Mouse (Mus musculus) stomach, embryonic 14.5 days (tissue): ENCODE results near the gene Fbxo40. TPM values are rescaled to one million over a fixed set of nuclear protein-coding genes. Genes with fewer than 3 reads are reported as not detected.

Source experiments
- ATAC-seq: fragments of 200-750 bp; cut with Nextera tagmentation; 2 replicates; pipeline ENCODE4 v1.8.0; 2017; ENCODE audit warnings: low read depth, moderate TSS enrichment; ENCODE audit not compliant: insufficient number of reproducible peaks, insufficient read depth, low FRiP score
- H3K27ac ChIP-seq: fragments of 300-500 bp; sonication (generic); 2 replicates; pipeline ENCODE4 v1.5.1; 2014; ENCODE audit warnings: mild to moderate bottlenecking, low read length, moderate library complexity, mixed read lengths
- H3K27me3 ChIP-seq: fragments of 300-500 bp; sonication (generic); 2 replicates; pipeline ENCODE4 v1.6.1; 2014; ENCODE audit warnings: low read length, control low read depth, mixed read lengths; ENCODE audit not compliant: control insufficient read depth, insufficient read depth
- H3K36me3 ChIP-seq: fragments of 300-500 bp; sonication (generic); 2 replicates; pipeline ENCODE4 v1.6.1; 2014; ENCODE audit warnings: mild to moderate bottlenecking, control low read depth, low read length, moderate library complexity, mixed read lengths; ENCODE audit not compliant: control insufficient read depth, insufficient read depth
- H3K4me1 ChIP-seq: fragments of 300-500 bp; sonication (generic); 2 replicates; pipeline ENCODE4 v1.6.1; 2014; ENCODE audit warnings: low read length, control low read depth, mixed read lengths; ENCODE audit not compliant: control insufficient read depth, insufficient read depth
- H3K4me2 ChIP-seq: fragments of 300-500 bp; sonication (generic); replicated peaks from 2 replicates; pipeline ENCODE4 v1.6.1; 2014; ENCODE audit warnings: low read depth, low read length, control low read depth
- H3K4me3 ChIP-seq: fragments of 300-500 bp; sonication (generic); 2 replicates; pipeline ENCODE4 v1.5.1; 2014; ENCODE audit warnings: low read depth, low read length, control low read depth
- H3K9ac ChIP-seq: fragments of 300-500 bp; sonication (generic); replicated peaks from 2 replicates; pipeline ENCODE4 v1.6.1; 2014; ENCODE audit warnings: low read depth, mild to moderate bottlenecking, control low read depth, low read length, moderate library complexity, mixed read lengths
- H3K9me3 ChIP-seq: fragments of 300-500 bp; sonication (generic); 2 replicates; pipeline ENCODE4 v1.6.1; 2016; ENCODE audit warnings: low read depth, low read length, control low read depth; ENCODE audit not compliant: control insufficient read depth
- WGBS: fragments of 180-500 bp; shearing (Covaris S2); extraction: QIAGEN DNeasy Blood & Tissue Kit; methylation state at CpG from one replicate; pipeline ENCODE4 v1.1.7; 2014; 5-methylcytosine and 5-hydroxymethylcytosine counted together
- polyA plus RNA-seq: library from polyadenylated mRNA; unstranded; fragments of >200 nt; fragmentation: Nextera tagmentation; extraction: Ambion mirVana; gene quantifications from 2 replicates; pipeline ENCODE4 v1.2.1, GENCODE M21; 2014

Fbxo40 gene
- polyA plus RNA-seq, 1 experiment from 2014 or later = not detected

DNA sequence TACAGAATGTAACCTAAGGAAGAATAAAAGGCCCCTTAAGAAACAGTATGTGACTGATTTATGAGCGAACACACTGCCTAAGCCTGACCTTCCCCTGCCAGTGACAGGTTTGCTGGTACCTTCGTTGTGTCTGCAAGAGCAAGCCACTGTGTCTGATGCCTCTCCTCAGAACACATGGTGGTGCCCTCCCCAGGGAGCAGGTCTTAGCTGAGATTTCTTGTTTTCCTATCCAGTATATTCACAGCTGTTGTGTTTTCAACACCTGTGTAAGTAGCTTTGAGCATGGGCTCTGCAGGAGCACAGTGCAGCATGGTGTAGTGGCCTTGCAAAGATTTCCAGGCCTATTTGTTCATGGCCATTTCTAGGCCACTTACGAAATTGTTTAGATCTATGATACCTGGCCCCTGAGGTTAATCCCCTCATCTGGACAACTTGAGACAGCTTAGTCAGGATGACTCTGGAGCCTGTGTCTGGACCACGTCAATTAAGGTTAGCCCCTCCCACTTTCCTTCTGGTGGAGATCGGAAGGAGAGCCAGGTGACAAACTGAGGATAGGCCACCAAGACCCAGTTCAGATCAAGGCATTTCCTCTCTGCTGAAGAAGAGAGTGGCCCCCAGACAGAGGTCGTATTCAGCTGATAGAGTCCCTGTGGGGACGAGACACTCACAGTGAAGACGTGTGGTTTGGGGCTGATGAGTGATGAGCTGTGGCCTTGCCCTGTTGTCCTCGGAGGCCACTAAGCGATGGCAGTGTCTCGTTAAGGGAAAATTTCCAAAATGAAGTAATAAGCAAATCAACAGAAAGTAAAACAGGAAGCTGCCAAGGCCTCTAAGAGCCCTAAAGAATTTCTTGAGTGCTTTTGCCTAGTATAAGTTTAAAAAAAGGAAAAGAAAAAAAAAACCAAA, 59.8 kb downstream of the Fbxo40 start:
- Histone ChIP-seq H3K27me3 (no peaks in the 10 kb centered on the region), H3K4me1 (no peaks in the 10 kb centered on the region), H3K4me3 (no peak overlapping the region), H3K9me3 (no peaks in the 10 kb centered on the region), H3K9ac (no peak overlapping the region), H3K27ac (no peak overlapping the region), H3K36me3 (peaks cover 43% of the 10 kb centered on the region), H3K4me2 (no peak overlapping the region)
- no peak for ATAC-seq
- 61% methylated on average over 11 of the region's 11 CpGs for WGBS

GRCm38 (mm10) chr16:36929216-36929615, 61.1 kb downstream of the Fbxo40 start:
- Histone ChIP-seq H3K9ac (no peak overlapping the region), H3K27me3 (no peaks in the 10 kb centered on the region), H3K36me3 (peaks cover 55% of the 10 kb centered on the region), H3K4me2 (no peak overlapping the region), H3K4me1 (no peaks in the 10 kb centered on the region), H3K9me3 (no peaks in the 10 kb centered on the region), H3K27ac (no peak overlapping the region), H3K4me3 (no peak overlapping the region)
- no peak for ATAC-seq
- WGBS = 94% methylated on average over 7 of the region's 7 CpGs

DNA sequence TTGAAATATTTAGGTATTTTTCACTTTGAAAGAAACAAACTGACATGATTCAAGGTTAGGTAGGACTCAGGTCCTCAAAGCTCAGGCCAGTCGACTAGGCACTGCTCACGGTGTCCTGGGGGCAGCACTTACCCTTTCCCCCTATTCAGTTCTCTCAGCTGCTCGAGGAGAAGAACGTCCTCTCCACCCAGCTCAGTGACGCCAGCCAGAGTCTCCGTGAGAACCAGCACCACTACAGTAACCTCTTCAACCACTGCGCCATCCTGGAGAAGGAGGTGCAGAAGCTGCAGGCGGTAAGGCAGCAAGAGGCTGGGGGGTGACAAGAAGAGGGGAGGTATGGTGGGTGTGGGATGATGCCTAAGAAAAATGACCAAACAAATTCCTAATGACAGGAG, 62.2 kb downstream of the Fbxo40 start:
- no peak for ATAC-seq
- Histone ChIP-seq H3K4me3 (no peak overlapping the region), H3K27me3 (no peaks in the 10 kb centered on the region), H3K9ac (no peak overlapping the region), H3K27ac (no peak overlapping the region), H3K36me3 (peaks cover 56% of the 10 kb centered on the region), H3K9me3 (no peaks in the 10 kb centered on the region), H3K4me2 (no peak overlapping the region), H3K4me1 (no peaks in the 10 kb centered on the region)
- 93% methylated on average over 8 of the region's 8 CpGs for WGBS

- H3K9ac ChIP-seq = no peak overlapping the region
- H3K4me3 ChIP-seq = no peak overlapping the region
- no peak overlapping the region for H3K27ac ChIP-seq
- H3K4me1 ChIP-seq = no peaks in the 10 kb centered on the region
- no peak overlapping the region for H3K4me2 ChIP-seq
- peaks cover 54% of the 10 kb centered on the region for H3K36me3 ChIP-seq
- no peak for ATAC-seq
- WGBS = 87% methylated on average over 10 of the region's 10 CpGs
- H3K27me3 ChIP-seq = no peaks in the 10 kb centered on the region
- H3K9me3 ChIP-seq = no peaks in the 10 kb centered on the region
Observed at GRCm38 (mm10) chr16:36927495-36928105, 62.7 kb downstream of the Fbxo40 start.

GRCm38 (mm10) chr16:36926514-36927447, 63.5 kb downstream of the Fbxo40 start:
- Histone ChIP-seq H3K9me3 (no peaks in the 10 kb centered on the region), H3K4me1 (no peaks in the 10 kb centered on the region), H3K4me2 (no peak overlapping the region), H3K9ac (no peak overlapping the region), H3K27me3 (no peaks in the 10 kb centered on the region), H3K36me3 (peaks cover 46% of the 10 kb centered on the region), H3K27ac (no peak overlapping the region), H3K4me3 (no peak overlapping the region)
- 89% methylated on average over 10 of the region's 10 CpGs for WGBS
- no peak for ATAC-seq

DNA sequence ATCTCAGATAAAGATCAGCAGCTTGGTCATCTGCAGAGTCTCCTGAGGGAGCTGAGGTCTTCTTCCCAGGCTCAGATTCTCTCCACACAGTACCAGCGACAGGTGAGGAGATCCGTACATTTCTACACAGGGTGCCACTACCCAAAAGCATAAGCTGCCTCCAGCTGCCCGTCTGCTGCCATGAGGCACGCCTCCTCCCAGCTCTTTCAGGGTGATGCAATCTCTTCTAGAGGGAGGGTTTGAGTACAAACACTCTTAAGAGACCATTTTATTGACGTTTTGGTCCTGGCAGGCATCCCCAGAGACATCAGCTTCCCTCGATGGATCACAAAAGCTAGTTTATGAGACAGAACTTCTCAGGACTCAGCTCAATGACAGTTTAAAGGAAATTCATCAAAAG, 64.5 kb downstream of the Fbxo40 start:
- no peak for ATAC-seq
- 79% methylated on average over 6 of the region's 6 CpGs for WGBS
- no peak overlapping the region for H3K4me3 ChIP-seq
- H3K4me1 ChIP-seq = no peaks in the 10 kb centered on the region
- no peak overlapping the region for H3K9ac ChIP-seq
- no peak overlapping the region for H3K4me2 ChIP-seq
- H3K36me3 ChIP-seq = peaks cover 45% of the 10 kb centered on the region
- no peaks in the 10 kb centered on the region for H3K27me3 ChIP-seq
- no peak overlapping the region for H3K27ac ChIP-seq
- no peaks in the 10 kb centered on the region for H3K9me3 ChIP-seq

- WGBS = 92% methylated on average over 6 of the region's 6 CpGs
- Histone ChIP-seq H3K4me1 (no peaks in the 10 kb centered on the region), H3K9me3 (no peaks in the 10 kb centered on the region), H3K27ac (no peak overlapping the region), H3K4me3 (no peak overlapping the region), H3K36me3 (peaks cover 44% of the 10 kb centered on the region), H3K4me2 (no peak overlapping the region), H3K27me3 (no peaks in the 10 kb centered on the region), H3K9ac (no peak overlapping the region)
- no peak for ATAC-seq
Observed at GRCm38 (mm10) chr16:36925351-36925750, 64.9 kb downstream of the Fbxo40 start.

DNA sequence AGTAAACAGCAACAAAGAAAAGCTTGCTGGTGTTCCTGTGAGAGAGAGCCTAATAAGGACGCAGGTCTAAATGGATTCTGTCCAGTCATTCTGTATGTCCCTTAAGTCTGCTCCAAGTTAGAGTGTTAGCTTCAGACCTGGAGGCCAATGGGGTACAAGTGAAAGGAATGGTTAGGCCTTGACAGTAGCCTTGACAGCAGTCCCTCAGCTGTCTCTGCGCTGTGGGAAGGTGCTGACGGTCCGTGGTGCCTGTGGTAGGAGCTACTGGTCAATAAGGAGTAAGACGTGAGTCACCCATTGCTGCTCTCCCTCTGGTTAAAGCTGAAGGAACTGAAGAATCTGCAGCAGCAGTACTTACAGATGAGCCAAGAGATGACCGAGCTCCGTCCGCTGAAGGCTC, 66.0 kb downstream of the Fbxo40 start:
- H3K9me3 ChIP-seq = no peaks in the 10 kb centered on the region
- H3K27me3 ChIP-seq = no peaks in the 10 kb centered on the region
- H3K4me1 ChIP-seq = no peaks in the 10 kb centered on the region
- no peak overlapping the region for H3K9ac ChIP-seq
- ATAC-seq = no peak
- H3K4me3 ChIP-seq = no peak overlapping the region
- H3K4me2 ChIP-seq = no peak overlapping the region
- peaks cover 42% of the 10 kb centered on the region for H3K36me3 ChIP-seq
- H3K27ac ChIP-seq = no peak overlapping the region
- WGBS = 91% methylated on average over 8 of the region's 8 CpGs
